Mouse (Mus musculus): ENCODE data around the gene Spryd7. TPM values are rescaled to one million over a fixed set of nuclear protein-coding genes. Genes with fewer than 3 reads are reported as not detected.
A peak's percentile ranks its signal among the peaks of the same experiment; 100 is the strongest.

Spryd7 gene
- total and polyA plus RNA-seq, 3 experiments, result 16.3 to 56.8 (median 50.0) TPM

DNA sequence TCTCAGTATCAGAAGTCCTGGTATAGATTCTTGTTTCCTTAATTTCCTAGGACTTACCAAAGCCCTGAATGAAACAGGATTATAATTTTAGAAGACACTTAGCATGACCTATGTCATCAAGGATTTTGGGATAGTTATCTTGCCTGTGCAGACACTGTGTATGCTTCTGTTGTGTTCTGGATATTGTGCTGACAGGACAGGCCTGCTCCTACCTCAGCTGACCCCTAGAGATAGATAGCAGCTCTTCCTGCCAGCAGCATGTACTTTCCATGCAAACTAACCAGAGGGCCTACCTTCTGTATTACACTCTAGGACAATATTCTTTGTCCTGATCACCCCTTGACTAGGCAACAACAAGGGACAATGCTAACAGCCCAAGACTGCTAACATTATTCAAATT is 25.7 kb downstream of the Spryd7 start:
- peak in 1 of 2 experiments; percentile 47 for DNase-seq
- no peak for TF ChIP-seq POLR2A (IDR thresholded peaks at IDR 0.05; ENCODE audit: insufficient read depth, low read depth, low read length)
- peak; percentile 87 for TF ChIP-seq EP300 (IDR thresholded peaks at IDR 0.05; ENCODE audit: insufficient read depth, low read depth, low read length)
- no peak overlapping the region for H3K4me3 ChIP-seq
- H3K27ac ChIP-seq, result peak overlapping the region; percentile 74
- no peaks in the 10 kb centered on the region for H3K27me3 ChIP-seq (ENCODE audit: control insufficient read depth, insufficient read depth, low read length)
- H3K36me3 ChIP-seq (ENCODE audit: control insufficient read depth, insufficient read depth, low read length), result peaks cover 14% of the 10 kb centered on the region
- no peaks in the 10 kb centered on the region for H3K79me2 ChIP-seq (replicated peaks; ENCODE audit: control insufficient read depth, insufficient read depth, low read length)
- intact Hi-C loops (cut with DNase I), result no loop called here
- H3K4me1 ChIP-seq (ENCODE audit: control insufficient read depth, insufficient read depth, low read length), result peaks cover 3% of the 10 kb centered on the region; the same call in 1 of the 2 replicates
- no peak overlapping the region for H3K9ac ChIP-seq (ENCODE audit: low read depth, low read length)

DNA sequence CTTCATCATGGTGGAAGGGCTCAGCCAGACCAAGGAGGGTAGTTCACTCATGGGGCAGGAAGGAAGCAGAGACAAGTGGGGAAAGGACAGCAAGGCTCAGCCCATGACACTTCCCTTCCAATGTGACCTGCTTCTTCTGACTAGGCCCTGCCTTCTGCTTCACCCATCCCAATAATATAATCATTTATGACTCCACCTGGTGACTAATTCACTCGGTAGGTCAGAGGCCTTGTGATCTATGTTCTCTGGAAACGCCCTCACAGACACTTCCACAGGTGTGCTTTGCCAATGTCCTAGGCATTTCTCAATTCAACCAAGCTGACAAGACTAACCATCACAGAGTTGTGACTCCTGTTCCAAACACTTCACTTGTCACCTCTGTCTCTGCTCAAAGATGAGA is 26.3 kb downstream of the Spryd7 start:
- Histone ChIP-seq H3K27ac (peak overlapping the region; percentile 47), H3K79me2 (replicated peaks; ENCODE audit: control insufficient read depth, insufficient read depth, low read length) (no peaks in the 10 kb centered on the region), H3K4me1 (ENCODE audit: control insufficient read depth, insufficient read depth, low read length) (peaks cover 3% of the 10 kb centered on the region; the same call in 1 of the 2 replicates), H3K36me3 (ENCODE audit: control insufficient read depth, insufficient read depth, low read length) (peaks cover 14% of the 10 kb centered on the region), H3K9ac (ENCODE audit: low read depth, low read length) (no peak overlapping the region), H3K27me3 (ENCODE audit: control insufficient read depth, insufficient read depth, low read length) (no peaks in the 10 kb centered on the region), H3K4me3 (no peak overlapping the region)
- TF ChIP-seq EP300 (IDR thresholded peaks at IDR 0.05; ENCODE audit: insufficient read depth, low read depth, low read length), result no peak
- no peak for TF ChIP-seq CTCF (IDR thresholded peaks at IDR 0.05)
- TF ChIP-seq POLR2A (IDR thresholded peaks at IDR 0.05; ENCODE audit: insufficient read depth, low read depth, low read length), result no peak
- 63% methylated on average over 2 of the region's 2 CpGs for WGBS
- intact Hi-C loops (cut with DNase I), result no loop called here
- no peak for DNase-seq

DNA sequence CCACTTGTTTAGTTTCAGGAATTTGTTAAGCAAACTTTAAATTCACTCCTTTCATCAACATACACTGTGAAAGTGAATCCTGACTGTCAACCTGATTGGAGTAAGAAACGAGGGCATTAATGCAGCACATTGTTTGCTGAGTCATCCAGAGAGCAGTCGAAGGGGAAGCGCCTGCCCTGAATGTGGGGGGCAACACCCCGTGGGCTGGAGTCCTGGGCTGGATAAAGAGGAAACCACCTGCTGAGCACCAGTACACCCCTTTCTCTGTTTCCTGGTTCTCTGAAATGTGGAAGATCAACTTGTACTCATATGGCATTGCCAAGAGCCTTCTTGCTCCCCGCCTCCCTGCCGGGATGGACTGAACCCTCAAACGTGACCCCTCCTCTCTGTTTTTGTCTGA is 27.2 kb downstream of the Spryd7 start:
- TF ChIP-seq POLR2A (IDR thresholded peaks at IDR 0.05; ENCODE audit: insufficient read depth, low read depth, low read length) (no peak), EP300 (IDR thresholded peaks at IDR 0.05; ENCODE audit: insufficient read depth, low read depth, low read length) (no peak), CTCF (IDR thresholded peaks at IDR 0.05) (no peak)
- DNase-seq, result no peak
- H3K36me3 ChIP-seq (ENCODE audit: control insufficient read depth, insufficient read depth, low read length), result peaks cover 10% of the 10 kb centered on the region
- no peaks in the 10 kb centered on the region for H3K79me2 ChIP-seq (replicated peaks; ENCODE audit: control insufficient read depth, insufficient read depth, low read length)
- intact Hi-C loops (cut with DNase I), result no loop called here
- no peak overlapping the region for H3K4me3 ChIP-seq
- H3K9ac ChIP-seq (ENCODE audit: low read depth, low read length), result no peak overlapping the region
- H3K27ac ChIP-seq, result no peak overlapping the region
- H3K4me1 ChIP-seq (ENCODE audit: control insufficient read depth, insufficient read depth, low read length), result peaks cover 3% of the 10 kb centered on the region; the same call in 1 of the 2 replicates
- WGBS, result 77% methylated on average over 7 of the region's 7 CpGs
- H3K27me3 ChIP-seq (ENCODE audit: control insufficient read depth, insufficient read depth, low read length), result no peaks in the 10 kb centered on the region

DNA sequence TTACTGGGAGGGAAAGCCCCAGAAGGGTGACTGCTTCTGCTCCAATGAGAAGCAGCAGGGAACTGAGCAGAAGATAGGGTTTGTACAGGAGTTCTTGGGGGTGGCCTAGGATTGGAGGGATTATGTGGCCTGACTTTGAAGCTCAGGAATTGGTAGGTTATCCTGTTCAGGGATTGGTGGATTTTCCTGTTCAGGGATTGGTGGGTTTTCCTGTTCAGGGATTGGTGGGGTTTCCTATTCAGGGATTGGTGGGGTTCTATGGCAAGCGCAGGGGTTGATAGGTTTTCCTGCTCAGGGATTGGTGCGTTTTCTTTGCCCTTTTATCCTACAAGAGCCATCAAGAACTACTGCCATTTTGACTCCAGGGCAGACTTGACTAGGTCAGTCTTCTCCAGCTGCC is 30.7 kb downstream of the Spryd7 start:
- TF ChIP-seq POLR2A (IDR thresholded peaks at IDR 0.05; ENCODE audit: insufficient read depth, low read depth, low read length) (no peak), CTCF (IDR thresholded peaks at IDR 0.05) (no peak), EP300 (IDR thresholded peaks at IDR 0.05; ENCODE audit: insufficient read depth, low read depth, low read length) (no peak)
- Histone ChIP-seq H3K27ac (no peak overlapping the region), H3K36me3 (ENCODE audit: control insufficient read depth, insufficient read depth, low read length) (no peaks in the 10 kb centered on the region; the same call in 1 of the 2 replicates), H3K4me3 (no peak overlapping the region), H3K79me2 (replicated peaks; ENCODE audit: control insufficient read depth, insufficient read depth, low read length) (no peaks in the 10 kb centered on the region), H3K4me1 (ENCODE audit: control insufficient read depth, insufficient read depth, low read length) (peaks cover 1% of the 10 kb centered on the region; the same call in 1 of the 2 replicates), H3K9ac (ENCODE audit: low read depth, low read length) (no peak overlapping the region), H3K27me3 (ENCODE audit: control insufficient read depth, insufficient read depth, low read length) (no peaks in the 10 kb centered on the region)
- 93% methylated on average over 2 of the region's 2 CpGs for WGBS
- no peak for DNase-seq
- intact Hi-C loops (cut with DNase I), result no loop called here

DNA sequence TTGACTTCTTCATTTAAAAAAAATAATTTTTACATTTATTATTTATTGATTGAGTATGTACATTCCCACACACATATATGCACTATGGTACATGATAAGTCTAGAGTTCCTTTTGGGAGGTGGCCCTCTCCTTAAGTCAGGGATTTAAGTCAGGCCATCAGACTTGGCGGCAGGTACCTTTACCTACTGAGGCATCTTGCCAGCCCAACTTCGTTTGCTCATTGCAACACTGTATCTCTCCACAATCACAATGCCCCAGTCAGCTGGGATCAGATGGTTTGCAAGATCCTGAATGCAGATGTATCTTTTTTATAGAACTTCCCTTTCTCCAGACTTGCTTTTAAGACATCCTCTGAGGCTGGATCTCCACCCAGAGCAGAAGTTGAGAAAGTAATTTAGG is 32.9 kb downstream of the Spryd7 start:
- intact Hi-C loops (cut with DNase I), result no loop called here
- TF ChIP-seq EP300 (IDR thresholded peaks at IDR 0.05; ENCODE audit: insufficient read depth, low read depth, low read length) (no peak), POLR2A (IDR thresholded peaks at IDR 0.05; ENCODE audit: insufficient read depth, low read depth, low read length) (no peak), CTCF (IDR thresholded peaks at IDR 0.05) (no peak)
- Histone ChIP-seq H3K9ac (ENCODE audit: low read depth, low read length) (no peak overlapping the region), H3K79me2 (replicated peaks; ENCODE audit: control insufficient read depth, insufficient read depth, low read length) (no peaks in the 10 kb centered on the region), H3K4me1 (ENCODE audit: control insufficient read depth, insufficient read depth, low read length) (no peaks in the 10 kb centered on the region), H3K4me3 (no peak overlapping the region), H3K27me3 (ENCODE audit: control insufficient read depth, insufficient read depth, low read length) (no peaks in the 10 kb centered on the region), H3K27ac (no peak overlapping the region), H3K36me3 (ENCODE audit: control insufficient read depth, insufficient read depth, low read length) (no peaks in the 10 kb centered on the region)
- WGBS, result 77% methylated on average over 2 of the region's 2 CpGs
- no peak for DNase-seq

DNA sequence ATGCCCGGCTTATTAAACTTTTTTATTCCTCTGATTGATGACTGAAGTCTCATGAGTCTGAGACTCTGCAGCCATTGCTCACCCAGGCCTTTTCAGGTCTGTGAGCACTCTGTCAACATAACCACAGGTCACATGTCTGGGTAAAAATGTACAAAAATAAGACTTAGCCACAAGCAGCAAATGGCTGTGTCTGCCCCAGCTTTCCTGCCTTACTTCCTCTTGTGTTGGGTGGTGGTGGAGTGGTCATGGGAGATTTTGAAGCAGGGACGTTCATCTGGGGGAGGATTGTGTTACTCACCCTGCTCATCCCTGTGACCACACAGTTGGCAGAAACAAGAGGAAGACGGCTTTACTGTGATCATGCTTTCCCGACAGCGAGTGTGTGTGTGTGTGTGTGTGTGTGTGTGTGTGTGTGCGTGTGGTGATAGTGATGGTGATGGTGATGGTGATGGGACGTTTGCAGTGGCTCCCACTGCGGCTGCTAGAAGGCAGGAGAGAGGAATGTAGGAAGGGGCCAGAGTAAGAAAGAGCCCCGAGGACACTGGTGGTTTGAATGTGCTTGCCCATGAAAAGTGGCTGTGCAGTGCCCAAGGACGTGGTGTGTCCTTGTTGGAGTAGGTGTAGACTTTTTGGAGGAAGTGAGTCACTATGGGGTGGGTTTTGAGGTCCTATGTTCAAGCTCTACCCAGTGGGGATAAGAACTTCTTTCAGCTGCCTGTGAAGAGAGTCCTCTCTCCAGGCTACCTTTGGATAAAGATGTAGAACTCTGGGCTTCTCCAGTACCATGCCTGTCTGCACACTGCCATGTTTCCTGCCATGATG is 37.8 kb downstream of the Spryd7 start:
- DNase-seq, result peak in 1 of 2 experiments; percentile 43
- no peaks in the 10 kb centered on the region for H3K27me3 ChIP-seq (ENCODE audit: control insufficient read depth, insufficient read depth, low read length)

More for the DNA sequence above, 37.8 kb downstream of the Spryd7 start:
- TF ChIP-seq CTCF (IDR thresholded peaks at IDR 0.05) (no peak), POLR2A (IDR thresholded peaks at IDR 0.05; ENCODE audit: insufficient read depth, low read depth, low read length) (no peak), EP300 (IDR thresholded peaks at IDR 0.05; ENCODE audit: insufficient read depth, low read depth, low read length) (no peak)
- no peaks in the 10 kb centered on the region for H3K4me1 ChIP-seq (ENCODE audit: control insufficient read depth, insufficient read depth, low read length)
- H3K4me3 ChIP-seq, result no peak overlapping the region
- no peaks in the 10 kb centered on the region for H3K36me3 ChIP-seq (ENCODE audit: control insufficient read depth, insufficient read depth, low read length)
- H3K9ac ChIP-seq (ENCODE audit: low read depth, low read length), result no peak overlapping the region
- no peaks in the 10 kb centered on the region for H3K79me2 ChIP-seq (replicated peaks; ENCODE audit: control insufficient read depth, insufficient read depth, low read length)
- intact Hi-C loops (cut with DNase I), result no loop called here
- no peak overlapping the region for H3K27ac ChIP-seq
- 70% methylated on average over 10 of the region's 10 CpGs for WGBS

Data from heart, adult 2 months (tissue).